Mouse (Mus musculus): ENCODE measurements around the gene Bicc1.
A peak's percentile ranks its signal among the peaks of the same experiment; 100 is the strongest.

Gene Bicc1

GRCm38 (mm10) chr10:70876522-70876921 is 283.0 kb downstream of the Bicc1 start:
- DNase-seq (ENCODE audit: low spot score in 2 of 2): no peak

GRCm38 (mm10) chr10:70876119-70876518 is 283.4 kb downstream of the Bicc1 start:
- DNase-seq (ENCODE audit: low spot score in 2 of 2): no peak

- DNase-seq (ENCODE audit: low spot score in 2 of 2): peak in 1 of 2 experiments; percentile 29
These were observed 284.4 kb downstream of the Bicc1 start for GRCm38 (mm10) chr10:70874994-70875538.
